Mouse (Mus musculus) hindbrain, embryonic 16.5 days (tissue): ENCODE results near the gene Cdh23. TPM values are rescaled to one million over a fixed set of nuclear protein-coding genes. Genes with fewer than 3 reads are reported as not detected.

ENCODE experiments used
- ATAC-seq: fragments of 200-750 bp; cut with Nextera tagmentation; 2 replicates; pipeline ENCODE4 v1.8.0; 2017; ENCODE audit warnings: moderate TSS enrichment, moderate library complexity
- H3K27ac ChIP-seq: fragments of 300-500 bp; sonication (generic); 2 replicates; pipeline ENCODE4 v1.5.1; 2014; ENCODE audit warnings: low read depth, mild to moderate bottlenecking, control low read depth, low read length, moderate library complexity
- H3K27me3 ChIP-seq: fragments of 300-500 bp; sonication (generic); replicated peaks from 2 replicates; pipeline ENCODE4 v1.6.1; 2014; ENCODE audit warnings: low read length; ENCODE audit not compliant: control insufficient read depth, insufficient read depth
- H3K36me3 ChIP-seq: fragments of 300-500 bp; sonication (generic); 2 replicates; pipeline ENCODE4 v1.6.1; 2014; ENCODE audit warnings: mild to moderate bottlenecking, low read length, moderate library complexity, mixed read lengths; ENCODE audit not compliant: control insufficient read depth, insufficient read depth
- H3K4me1 ChIP-seq: fragments of 300-500 bp; sonication (generic); 2 replicates; pipeline ENCODE4 v1.6.1; 2014; ENCODE audit warnings: low read depth, low read length; ENCODE audit not compliant: control insufficient read depth, insufficient read depth
- H3K4me2 ChIP-seq: fragments of 300-500 bp; sonication (generic); 2 replicates; pipeline ENCODE4 v1.6.1; 2014; ENCODE audit warnings: mild to moderate bottlenecking, low read length, control low read depth, moderate library complexity
- H3K4me3 ChIP-seq: fragments of 300-500 bp; sonication (generic); 2 replicates; pipeline ENCODE4 v1.5.1; 2014; ENCODE audit warnings: mild to moderate bottlenecking, low read length, control low read depth, moderate library complexity
- H3K9ac ChIP-seq: fragments of 300-500 bp; sonication (generic); 2 replicates; pipeline ENCODE4 v1.6.1; 2014; ENCODE audit warnings: low read depth, mild to moderate bottlenecking, control low read depth, low read length, moderate library complexity
- H3K9me3 ChIP-seq: fragments of 300-500 bp; sonication (generic); 2 replicates; pipeline ENCODE4 v1.6.1; 2014; ENCODE audit warnings: mild to moderate bottlenecking, low read length, moderate library complexity; ENCODE audit not compliant: control insufficient read depth
- WGBS: fragments of 180-500 bp; shearing (Covaris S2); extraction: QIAGEN DNeasy Blood & Tissue Kit; methylation state at CpG from one replicate; pipeline ENCODE4 v1.1.7; 2014; 5-methylcytosine and 5-hydroxymethylcytosine counted together
- polyA plus RNA-seq: library from polyadenylated mRNA; unstranded; fragments of >200 nt; fragmentation: Nextera tagmentation; extraction: Ambion mirVana; gene quantifications from 2 replicates; pipeline ENCODE4 v1.2.1, GENCODE M21; 2015

Gene Cdh23
- polyA plus RNA-seq, 1 experiment from 2014 or later: 6.1 TPM

DNA sequence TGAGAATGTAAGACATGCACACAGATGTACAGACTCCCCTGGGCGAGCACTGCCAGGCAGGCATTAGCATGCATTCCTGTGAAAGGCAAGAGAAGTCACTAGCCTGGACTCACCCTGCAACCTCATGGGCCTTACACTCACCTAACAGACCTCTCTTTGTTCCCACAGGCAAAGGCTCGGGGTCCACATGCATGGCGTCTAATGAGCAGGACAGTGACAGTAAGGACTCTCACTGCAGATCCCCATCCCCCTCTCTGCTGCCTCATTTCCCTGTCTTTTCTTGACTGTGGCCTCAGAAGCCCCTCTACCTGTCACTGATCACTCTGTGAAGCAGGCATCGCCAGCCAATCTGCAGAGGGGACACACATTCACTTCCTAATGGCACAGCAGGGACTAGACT is 337.5 kb downstream of the Cdh23 start:
- H3K9ac ChIP-seq: no peak overlapping the region
- peaks cover 10% of the 10 kb centered on the region; the same call in 1 of the 2 replicates for H3K4me1 ChIP-seq
- H3K4me2 ChIP-seq: no peak overlapping the region
- ATAC-seq: no peak
- H3K27me3 ChIP-seq: no peaks in the 10 kb centered on the region
- no peaks in the 10 kb centered on the region for H3K9me3 ChIP-seq
- WGBS: 38% methylated on average over 4 of the region's 4 CpGs
- H3K27ac ChIP-seq: no peak overlapping the region
- no peak overlapping the region for H3K4me3 ChIP-seq
- H3K36me3 ChIP-seq: no peaks in the 10 kb centered on the region

DNA sequence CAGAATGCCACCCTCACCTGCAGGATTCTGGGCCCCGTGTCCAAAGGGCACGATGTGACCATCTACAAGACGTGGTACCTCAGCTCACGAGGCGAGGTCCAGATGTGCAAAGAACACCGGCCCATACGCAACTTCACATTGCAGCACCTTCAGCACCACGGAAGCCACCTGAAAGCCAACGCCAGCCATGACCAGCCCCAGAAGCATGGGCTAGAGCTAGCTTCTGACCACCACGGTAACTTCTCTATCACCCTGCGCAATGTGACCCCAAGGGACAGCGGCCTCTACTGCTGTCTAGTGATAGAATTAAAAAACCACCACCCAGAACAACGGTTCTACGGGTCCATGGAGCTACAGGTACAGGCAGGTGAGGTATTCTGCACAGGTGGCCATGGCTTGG is 338.4 kb downstream of the Cdh23 start:
- Histone ChIP-seq H3K36me3 (no peaks in the 10 kb centered on the region), H3K27ac (no peak overlapping the region), H3K27me3 (no peaks in the 10 kb centered on the region), H3K4me3 (no peak overlapping the region), H3K4me1 (peaks cover 10% of the 10 kb centered on the region; the same call in 1 of the 2 replicates), H3K9ac (no peak overlapping the region), H3K4me2 (no peak overlapping the region), H3K9me3 (no peaks in the 10 kb centered on the region)
- ATAC-seq: no peak
- WGBS: 95% methylated on average over 14 of the region's 14 CpGs

DNA sequence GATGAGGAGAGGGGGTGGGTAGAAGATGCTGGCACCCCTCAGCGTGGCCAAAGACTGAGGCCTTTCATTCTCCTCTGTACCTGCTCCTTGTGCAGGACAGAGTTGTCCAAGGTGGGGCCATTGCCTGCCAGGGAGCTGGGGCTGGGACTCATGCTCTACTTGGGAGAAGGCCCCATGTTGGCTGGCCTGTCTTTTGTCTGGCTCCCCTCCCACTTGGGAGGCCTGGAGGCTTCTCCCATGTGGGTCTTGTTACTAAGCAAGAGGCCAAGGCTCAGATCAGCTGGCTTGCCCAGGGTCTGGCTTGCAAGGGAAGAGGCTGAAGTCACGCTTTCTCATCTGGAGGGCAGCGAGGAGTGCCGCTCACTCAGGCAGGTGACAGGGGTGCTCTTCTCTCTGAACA is 338.8 kb downstream of the Cdh23 start:
- Histone ChIP-seq H3K9ac (no peak overlapping the region), H3K4me1 (peaks cover 10% of the 10 kb centered on the region; the same call in 1 of the 2 replicates), H3K27me3 (no peaks in the 10 kb centered on the region), H3K4me2 (no peak overlapping the region), H3K36me3 (no peaks in the 10 kb centered on the region), H3K4me3 (no peak overlapping the region), H3K9me3 (no peaks in the 10 kb centered on the region), H3K27ac (no peak overlapping the region)
- ATAC-seq: no peak
- 91% methylated on average over 4 of the region's 4 CpGs for WGBS

DNA sequence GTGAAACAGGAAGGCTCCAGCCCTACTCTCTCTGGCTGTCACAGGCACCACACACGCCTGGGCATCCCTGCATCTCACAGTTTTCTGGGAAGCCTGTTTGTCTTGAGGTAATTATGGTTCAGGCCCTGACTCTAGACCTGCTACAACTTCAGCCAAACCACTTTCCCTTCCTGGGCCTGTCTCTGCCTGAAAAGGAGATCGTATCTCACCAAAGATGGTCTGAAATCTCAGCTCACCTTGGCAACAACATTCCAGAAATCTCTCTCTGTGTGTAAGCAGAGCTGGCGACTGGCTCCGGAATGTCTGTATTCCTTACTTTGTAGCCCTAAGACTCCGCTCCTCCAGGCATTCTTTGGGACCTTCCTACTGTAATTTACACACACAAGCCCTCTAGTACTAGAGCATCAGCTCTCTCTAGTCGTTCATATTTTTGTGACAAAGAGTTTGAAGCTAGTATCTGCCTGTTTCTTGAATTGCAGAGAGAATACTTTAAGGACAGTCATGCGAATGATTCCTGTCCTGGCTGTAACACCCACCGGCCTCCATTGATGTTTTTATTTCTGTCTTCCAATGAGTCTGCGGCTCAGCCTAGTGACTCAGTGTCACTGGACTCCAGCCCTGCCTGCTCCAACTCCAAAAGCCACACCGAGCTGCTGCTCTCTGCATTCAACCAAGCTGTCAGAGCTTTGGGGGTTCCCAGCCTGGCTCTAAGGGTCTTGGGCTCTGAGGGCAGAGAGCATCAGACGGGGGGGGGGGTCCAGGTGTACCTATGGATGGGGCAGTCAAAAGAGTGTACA is 341.2 kb downstream of the Cdh23 start:
- 79% methylated on average over 11 of the region's 11 CpGs for WGBS
- Histone ChIP-seq H3K27ac (no peak overlapping the region), H3K9ac (no peak overlapping the region), H3K9me3 (no peaks in the 10 kb centered on the region), H3K4me1 (peaks cover 8% of the 10 kb centered on the region), H3K4me3 (no peak overlapping the region), H3K27me3 (no peaks in the 10 kb centered on the region), H3K36me3 (no peaks in the 10 kb centered on the region), H3K4me2 (no peak overlapping the region)
- ATAC-seq: no peak

DNA sequence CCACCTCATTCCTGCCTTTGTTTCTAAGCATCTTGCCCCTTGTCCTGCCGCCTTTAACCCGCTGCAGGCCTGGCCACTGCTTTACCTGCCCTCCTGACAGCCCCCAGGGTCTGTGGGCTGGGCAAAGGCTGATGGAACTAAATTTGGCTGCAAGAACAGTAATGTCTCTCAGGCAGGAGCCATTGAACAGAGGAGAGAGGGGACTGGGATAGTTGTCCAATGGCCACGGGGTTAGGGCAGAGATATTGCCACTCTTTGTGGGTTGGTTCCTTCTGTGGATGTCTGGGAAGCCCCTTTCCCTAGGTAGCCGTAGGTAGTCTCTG is 342.3 kb downstream of the Cdh23 start:
- no peaks in the 10 kb centered on the region for H3K9me3 ChIP-seq
- no peaks in the 10 kb centered on the region for H3K36me3 ChIP-seq
- H3K27me3 ChIP-seq: no peaks in the 10 kb centered on the region
- no peak for ATAC-seq
- no peak overlapping the region for H3K9ac ChIP-seq
- peaks cover 8% of the 10 kb centered on the region for H3K4me1 ChIP-seq
- H3K4me2 ChIP-seq: no peak overlapping the region
- H3K4me3 ChIP-seq: no peak overlapping the region
- WGBS: 94% methylated on average over 4 of the region's 4 CpGs
- no peak overlapping the region for H3K27ac ChIP-seq

DNA sequence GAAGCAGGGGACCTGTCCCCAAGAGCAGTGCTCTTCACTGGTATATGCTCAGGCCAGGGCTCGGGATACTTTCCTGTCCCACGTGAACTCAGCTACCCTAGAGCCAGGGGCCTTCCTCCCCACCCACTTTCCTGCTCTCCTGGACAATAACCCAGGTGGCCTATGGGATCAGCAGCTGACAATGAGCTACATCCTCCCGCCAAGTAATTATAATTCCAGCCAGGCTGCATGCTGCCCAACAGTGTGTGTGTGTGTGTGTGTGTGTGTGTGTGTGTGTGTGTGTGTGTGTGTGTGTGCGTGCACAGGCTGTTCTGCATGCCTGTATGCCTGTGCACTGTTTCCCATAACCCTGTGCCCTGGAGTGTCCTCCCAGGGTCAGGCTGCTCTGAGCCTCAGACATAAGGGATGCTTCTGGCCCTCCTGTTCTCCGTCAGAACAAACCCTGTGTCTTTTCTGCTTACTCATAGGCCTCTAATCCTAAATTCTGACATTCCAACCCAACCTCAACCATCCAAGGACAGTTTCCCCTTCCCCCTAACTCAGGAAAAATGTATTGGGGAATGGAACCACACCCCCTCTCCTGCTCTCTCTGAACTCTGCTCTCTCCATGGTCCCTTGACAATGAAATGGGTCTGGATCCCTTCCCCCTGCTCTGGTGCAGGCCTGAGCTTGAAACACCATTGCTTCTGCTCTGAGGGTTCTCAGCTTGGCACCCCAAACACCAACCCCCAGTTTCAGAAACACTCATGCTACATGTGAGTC is 342.9 kb downstream of the Cdh23 start:
- Histone ChIP-seq H3K9ac (no peak overlapping the region), H3K4me1 (peaks cover 8% of the 10 kb centered on the region), H3K27ac (no peak overlapping the region), H3K9me3 (no peaks in the 10 kb centered on the region), H3K27me3 (no peaks in the 10 kb centered on the region), H3K4me3 (no peak overlapping the region), H3K4me2 (no peak overlapping the region), H3K36me3 (no peaks in the 10 kb centered on the region)
- ATAC-seq: no peak
- WGBS: 46% methylated on average over 5 of the region's 5 CpGs

DNA sequence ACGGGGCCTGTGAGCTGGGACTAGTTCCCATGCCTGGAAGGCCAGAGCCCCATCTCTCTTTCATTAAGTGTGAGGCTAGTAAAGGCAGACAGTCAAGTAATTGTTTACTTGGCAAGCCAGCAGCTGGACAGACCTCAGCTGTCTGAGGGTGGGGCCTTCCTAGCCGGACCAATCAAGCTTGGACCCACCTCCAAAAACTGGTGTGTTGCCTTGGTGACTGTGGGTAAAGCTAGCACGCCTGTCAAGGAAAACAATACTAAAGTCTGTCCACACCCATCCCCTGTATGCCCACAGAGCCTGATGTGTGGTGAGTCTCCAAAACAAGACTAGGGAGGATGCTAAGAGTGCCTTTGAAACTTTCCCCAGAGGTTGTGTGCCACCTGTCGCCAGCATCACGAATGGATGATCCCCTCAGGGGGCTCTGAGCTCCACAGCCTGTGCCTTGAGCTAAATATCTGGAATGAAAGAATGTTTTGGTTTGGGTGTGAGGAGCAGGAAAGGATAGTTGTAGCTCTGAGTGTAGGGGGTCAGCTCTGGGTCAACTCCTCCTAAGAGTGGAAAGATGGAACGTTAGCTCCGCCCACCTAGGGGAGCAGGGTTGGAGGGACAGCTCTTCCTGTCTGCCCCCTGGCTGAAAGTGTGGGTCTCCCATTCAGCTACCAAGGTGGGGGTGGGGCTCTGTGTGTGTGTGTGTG is 344.4 kb downstream of the Cdh23 start:
- Histone ChIP-seq H3K4me3 (no peak overlapping the region), H3K9ac (no peak overlapping the region), H3K4me2 (no peak overlapping the region), H3K27ac (peak overlapping the region; percentile 1; the same call in 1 of the 2 replicates), H3K36me3 (no peaks in the 10 kb centered on the region), H3K9me3 (no peaks in the 10 kb centered on the region), H3K27me3 (no peaks in the 10 kb centered on the region), H3K4me1 (peaks cover 11% of the 10 kb centered on the region)
- 20% methylated on average over 7 of the region's 7 CpGs for WGBS
- ATAC-seq: peak; percentile 58

DNA sequence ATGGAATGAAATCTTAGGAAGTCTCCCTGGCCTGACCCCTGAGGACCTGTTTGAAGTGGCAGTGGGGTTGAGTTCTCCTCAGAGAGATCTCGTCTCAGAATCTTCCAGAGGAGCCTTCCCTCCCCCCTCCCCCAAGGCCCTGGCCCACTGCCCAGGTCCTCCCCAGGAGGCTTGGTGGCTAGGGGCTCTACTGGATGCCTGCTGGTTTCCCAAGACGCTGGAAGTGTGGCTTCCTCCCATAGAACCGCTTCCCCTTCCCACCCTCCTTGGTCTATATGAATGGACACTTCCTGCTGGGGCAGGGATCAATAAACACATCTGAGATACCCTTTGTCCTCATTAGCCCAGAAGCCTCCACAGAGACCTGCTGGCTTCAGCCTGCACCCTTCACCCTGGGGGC is 345.0 kb downstream of the Cdh23 start:
- ATAC-seq: no peak
- Histone ChIP-seq H3K36me3 (no peaks in the 10 kb centered on the region), H3K4me2 (no peak overlapping the region), H3K27ac (peak overlapping the region; percentile 1; the same call in 1 of the 2 replicates), H3K9me3 (no peaks in the 10 kb centered on the region), H3K9ac (no peak overlapping the region), H3K27me3 (peaks cover 5% of the 10 kb centered on the region), H3K4me1 (peaks cover 17% of the 10 kb centered on the region), H3K4me3 (no peak overlapping the region)
- WGBS: 8% methylated on average over 3 of the region's 3 CpGs

DNA sequence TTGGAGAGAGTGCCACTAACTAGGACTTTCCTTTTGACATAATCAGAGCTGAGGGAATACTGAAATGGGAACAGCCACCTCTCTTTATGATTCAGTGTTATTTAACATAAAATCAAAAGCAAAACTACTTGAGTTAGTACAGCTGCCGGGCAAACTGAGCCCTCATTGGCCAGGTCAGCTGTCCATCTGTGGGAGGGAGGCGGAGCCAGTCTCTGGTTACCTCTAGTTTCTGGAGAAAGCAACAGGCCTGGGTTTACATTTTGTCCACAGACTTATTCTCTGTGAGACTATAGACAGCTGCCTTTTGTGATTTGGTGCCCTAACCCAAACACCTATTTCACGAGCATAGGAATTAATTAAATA is 345.5 kb downstream of the Cdh23 start:
- peaks cover 18% of the 10 kb centered on the region for H3K4me1 ChIP-seq
- WGBS: 51% methylated on average over 3 of the region's 3 CpGs
- H3K4me2 ChIP-seq: no peak overlapping the region

More for the DNA sequence above, 345.5 kb downstream of the Cdh23 start:
- H3K4me3 ChIP-seq: no peak overlapping the region
- no peak overlapping the region for H3K27ac ChIP-seq
- H3K36me3 ChIP-seq: no peaks in the 10 kb centered on the region
- ATAC-seq: no peak
- H3K27me3 ChIP-seq: peaks cover 10% of the 10 kb centered on the region
- H3K9me3 ChIP-seq: no peaks in the 10 kb centered on the region
- no peak overlapping the region for H3K9ac ChIP-seq
